Mouse (Mus musculus) central nervous system, embryonic 14 days (tissue): Measurements from ENCODE around the gene Plekhd1. TPM values are rescaled to one million over a fixed set of nuclear protein-coding genes. Genes with fewer than 3 reads are reported as not detected.

ENCODE experiments used
- polyA plus RNA-seq: library from polyadenylated mRNA; depleted of rRNA; stranded (reverse); fragments of >200 nt; gene quantifications from 2 replicates; pipeline ENCODE4 v1.2.3, GENCODE M21; 2012; rRNA removed

The Plekhd1 gene
- 3.0 and 4.4 TPM in 2 replicates for polyA plus RNA-seq

DNA sequence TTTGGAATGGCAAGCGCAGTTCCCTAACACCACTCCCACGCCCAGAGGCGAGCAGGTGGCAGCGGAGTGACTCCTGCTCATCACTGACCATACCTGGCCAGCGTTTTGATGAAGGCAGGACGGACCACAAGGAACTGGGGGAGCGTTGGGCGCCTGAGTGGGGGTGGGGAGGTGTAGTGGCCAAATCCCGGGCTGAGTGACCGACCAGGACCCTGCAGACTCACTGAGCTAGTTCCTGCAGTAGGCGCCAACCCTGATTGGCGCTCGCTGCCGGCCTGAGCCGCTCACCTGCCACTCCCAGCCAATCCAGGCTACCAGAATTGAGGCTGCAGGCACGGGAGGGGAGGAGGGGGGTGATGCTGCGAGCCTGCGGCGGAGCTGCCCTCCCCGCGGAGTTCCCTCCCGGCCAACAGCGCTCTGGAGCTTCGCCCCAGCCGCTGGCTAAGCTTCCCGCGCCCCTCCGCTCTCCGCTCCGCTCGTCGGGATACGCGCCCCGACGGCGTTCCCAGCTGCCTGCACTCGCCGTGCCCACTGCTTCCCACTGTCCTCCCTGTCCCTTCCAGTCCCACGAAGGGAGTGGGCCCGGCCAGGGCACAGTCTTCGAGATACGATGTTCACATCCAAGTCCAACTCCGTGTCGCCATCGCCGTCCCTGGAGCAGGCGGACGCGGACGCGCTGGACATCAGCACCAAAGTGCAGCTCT is at the start of gene Plekhd1:
Gene Plekhd1, plus strand, starts transcription at position 323 of the 704 bp plus-strand sequence.

GRCm38 (mm10) chr12:80643693-80644505 is 48.5 kb upstream of the Plekhd1 start, which contains the start of the genes Slc39a9 and Erh:
Gene Slc39a9 (plus strand): TSS chr12:80643883.
Gene Erh (minus strand): TSS chr12:80644341.

DNA sequence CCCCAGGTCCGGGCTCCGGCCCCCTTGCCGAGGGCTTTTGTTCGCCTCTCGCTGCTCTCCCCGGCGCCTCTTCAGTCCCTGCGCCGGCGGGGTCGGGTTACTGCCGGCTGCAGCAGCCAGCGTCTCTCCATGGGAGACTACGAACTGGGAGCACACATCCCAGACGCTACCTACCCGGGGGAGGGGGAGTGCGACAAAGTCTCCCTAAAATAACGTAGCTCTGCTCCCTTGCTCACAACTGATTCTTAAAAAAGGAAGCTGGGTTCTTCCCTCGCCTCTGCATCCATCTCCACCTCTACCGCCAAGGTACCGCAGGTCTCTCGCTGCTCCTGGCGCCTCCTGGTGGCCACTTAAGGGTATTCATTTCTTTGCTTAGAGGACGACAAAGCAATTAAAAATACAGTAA is 68.0 kb downstream of the Plekhd1 start, which contains the start of gene Ccdc177:
Gene Ccdc177, minus strand, starts transcription at position 292 of the 406 bp plus-strand sequence.

Other genes starting within 250 kb of the Plekhd1 start
- 56.4 and 60.0 TPM in 2 replicates for gene Exd2, start 229.5 kb upstream of the Plekhd1 start, polyA plus RNA-seq
- 16.9 and 20.2 TPM in 2 replicates for gene Galnt16, start 174.3 kb upstream of the Plekhd1 start, polyA plus RNA-seq
- gene Slc39a9, start 48.7 kb upstream of the Plekhd1 start, polyA plus RNA-seq, result 29.6 and 30.6 TPM in 2 replicates
- gene Erh, start 48.2 kb upstream of the Plekhd1 start, polyA plus RNA-seq, result 377 and 423 TPM in 2 replicates
- gene Ccdc177, start 68.1 kb downstream of the Plekhd1 start, polyA plus RNA-seq, result 9.3 and 12.0 TPM in 2 replicates
- gene Susd6, start 97.9 kb downstream of the Plekhd1 start, polyA plus RNA-seq, result 21.4 and 22.7 TPM in 2 replicates